Mouse (Mus musculus) right cerebral cortex, postnatal 36 days (tissue): ENCODE measurements at regions not wholly inside any gene's neighbourhood (a gene's known extent, or its start where the extent isn't known, plus 50 kb on each side); places are given as distances from the start of the nearest gene placed in this dataset.

Experiments used
- DNase-seq, 2 experiments: peaks; one replicate each; pipeline ENCODE4 v3.0.0; 2022; ENCODE audit warnings: low spot score in 2 of 2, mixed read lengths in 1 of 2

DNA sequence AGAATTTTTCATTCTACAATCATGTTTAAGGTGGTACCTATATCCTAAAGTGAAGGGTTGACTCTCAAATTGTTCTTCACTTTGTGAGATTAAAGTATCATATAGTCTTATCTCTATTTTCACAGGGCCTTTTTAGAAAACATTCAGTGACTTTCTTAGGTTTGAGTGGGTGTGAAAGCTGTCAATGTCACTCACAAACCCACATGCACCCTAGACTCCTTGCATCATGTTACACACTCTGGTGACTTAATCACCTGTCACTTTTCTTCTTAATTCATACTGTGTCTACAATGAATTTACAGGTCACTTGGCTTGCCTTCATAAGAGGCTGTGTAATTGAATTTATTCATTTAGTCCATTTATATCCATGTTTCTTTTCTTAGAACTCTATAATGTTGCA is 1026.8 kb upstream of the Alcam start:
- no peak for DNase-seq

DNA sequence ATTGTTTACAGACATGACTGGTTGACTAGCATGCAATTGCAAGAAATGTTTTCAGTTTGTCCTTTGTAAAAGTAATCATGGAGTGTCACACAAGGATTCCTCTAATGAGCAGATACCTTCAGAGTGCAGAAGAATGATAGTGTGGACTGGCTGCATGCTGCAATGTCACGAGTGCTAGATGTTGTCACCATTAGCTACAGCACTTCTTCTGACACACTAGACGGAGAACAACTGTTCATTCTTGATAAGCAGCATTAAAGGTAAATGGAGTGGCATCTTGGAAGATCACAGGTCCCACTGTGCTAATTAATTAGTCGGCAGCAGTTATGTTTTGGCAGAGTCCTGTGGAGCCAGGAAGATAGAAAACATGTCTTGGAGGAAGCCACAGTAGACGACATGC is 985.6 kb upstream of the Alcam start:
- no peak for DNase-seq

DNA sequence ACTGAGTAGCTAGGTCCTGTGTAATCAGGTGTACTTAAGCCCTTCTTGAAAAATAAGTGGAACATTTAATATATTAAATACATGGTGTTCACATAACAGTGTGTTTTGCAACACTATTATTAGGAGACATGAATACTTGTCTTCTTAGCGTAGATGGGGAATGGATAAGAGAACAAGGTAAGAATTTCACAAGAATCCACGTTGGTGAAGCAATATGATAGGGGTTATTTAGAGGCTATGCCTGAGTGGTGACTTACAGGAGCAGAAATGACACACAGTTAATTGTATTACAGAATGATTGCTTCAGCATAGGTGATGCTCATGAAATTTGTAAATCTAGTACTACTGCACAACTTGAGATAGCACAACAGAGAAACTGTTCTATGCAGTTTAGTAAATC is 964.5 kb upstream of the Alcam start:
- DNase-seq, result no peak

DNA sequence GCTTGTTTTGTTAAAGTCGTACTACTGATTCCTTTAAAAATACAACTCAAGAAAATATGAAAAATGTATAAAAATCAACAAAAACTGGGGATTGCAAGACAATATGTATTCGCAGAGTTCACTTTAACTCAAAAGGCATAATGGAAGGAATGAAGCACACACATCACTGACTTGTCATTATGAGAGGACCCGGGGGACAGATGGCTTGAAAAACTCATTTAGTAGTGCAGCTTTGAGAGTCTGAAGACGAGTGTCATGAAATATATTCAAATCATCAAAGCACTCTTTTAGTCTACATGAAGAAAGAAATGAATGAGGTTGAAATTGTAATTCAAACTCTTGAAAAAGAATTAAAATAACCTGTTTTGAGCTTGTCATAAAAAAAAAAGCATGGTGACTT is 931.3 kb upstream of the Alcam start:
- no peak for DNase-seq

DNA sequence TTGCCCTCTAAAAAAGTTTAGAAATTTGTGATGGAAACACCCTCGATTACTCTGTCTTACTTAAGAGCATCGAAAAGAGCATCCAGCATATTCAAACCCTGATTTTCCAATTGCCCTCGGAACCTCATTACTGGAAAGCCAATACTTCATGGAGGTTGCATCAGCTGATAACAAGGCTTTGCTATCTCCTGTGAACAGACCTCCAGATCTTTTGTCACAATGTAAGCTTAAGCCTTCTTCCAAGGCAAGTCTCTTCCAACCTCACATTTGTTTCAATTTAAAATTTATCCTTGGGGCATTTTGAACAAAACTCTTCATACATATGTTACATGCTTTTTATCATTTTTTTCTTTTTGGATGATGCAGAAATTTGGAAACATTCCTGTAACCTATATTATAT is 888.3 kb upstream of the Alcam start:
- DNase-seq, result no peak

DNA sequence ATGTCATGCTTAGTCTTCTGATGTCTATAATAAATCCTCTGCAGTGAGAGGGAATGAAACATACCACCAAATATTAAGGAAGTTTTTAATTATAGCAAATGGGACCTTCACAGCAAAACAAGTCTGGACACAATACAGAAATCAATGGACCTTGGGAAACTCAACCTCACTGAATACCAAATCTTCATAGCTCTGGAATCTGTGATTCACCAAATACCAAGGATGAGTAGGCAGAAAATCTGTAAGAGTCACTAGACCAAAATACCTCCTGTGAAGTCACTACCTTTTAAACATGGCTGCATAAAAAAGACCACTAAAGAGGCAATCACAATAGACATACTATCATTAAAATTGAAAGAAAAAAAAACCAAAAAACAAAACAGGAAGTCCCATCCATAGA is 872.5 kb upstream of the Alcam start:
- no peak for DNase-seq

DNA sequence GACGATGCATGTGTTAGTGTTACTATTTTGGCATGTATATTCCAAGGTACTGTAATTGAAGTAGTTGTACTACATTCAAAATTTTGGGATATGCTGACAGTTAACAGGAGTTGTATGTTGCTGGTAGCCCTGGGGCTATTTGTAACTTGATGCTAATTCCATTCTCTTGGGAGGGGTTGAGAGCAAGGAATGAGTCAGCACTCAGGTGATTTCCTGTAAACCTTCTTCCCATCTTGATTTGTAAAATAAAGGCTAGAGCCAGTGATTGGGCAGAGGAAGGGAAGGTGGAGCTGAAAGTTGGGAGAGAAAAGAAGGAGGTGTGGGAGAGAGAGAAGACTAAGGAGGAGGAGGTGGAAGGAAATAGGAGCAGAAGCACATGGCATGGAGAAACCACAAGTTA is 838.2 kb upstream of the Alcam start:
- DNase-seq, result no peak

DNA sequence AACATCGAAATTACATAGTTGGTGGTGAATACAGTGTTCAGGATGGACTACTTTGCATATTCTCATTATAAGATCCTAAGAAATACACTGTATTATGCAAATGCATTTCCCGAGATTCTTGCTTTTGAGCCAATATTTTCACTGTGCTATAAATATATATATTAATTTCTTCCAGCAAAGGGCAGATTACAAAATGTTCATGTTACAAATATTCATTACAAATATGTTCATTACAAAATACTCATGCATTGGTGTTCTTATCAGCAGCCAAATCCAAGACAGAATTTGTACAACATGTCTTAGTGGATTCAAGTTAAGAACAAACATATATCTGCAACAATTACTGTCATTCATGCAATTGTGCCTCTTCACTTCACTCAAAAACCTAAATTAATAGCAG is 828.1 kb upstream of the Alcam start:
- no peak for DNase-seq

DNA sequence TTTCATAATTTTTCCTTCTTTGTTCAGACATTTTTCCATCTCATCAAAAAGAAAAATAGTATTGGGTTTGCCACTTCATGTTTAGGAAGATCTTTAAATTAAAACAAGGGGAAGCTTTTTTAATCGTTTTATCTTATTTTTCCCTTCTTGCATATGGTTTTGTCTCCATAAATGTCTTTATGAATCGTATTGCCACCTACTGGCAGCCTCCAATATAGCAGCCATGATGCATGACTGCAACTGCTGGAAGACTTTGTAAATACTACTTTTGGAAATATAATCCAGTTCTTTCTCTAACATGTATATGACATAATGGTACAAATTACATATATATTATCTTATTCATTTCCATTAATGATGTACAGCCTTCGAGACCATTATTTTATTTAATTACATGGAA is 812.2 kb upstream of the Alcam start:
- peak; percentile 43 to 51 for DNase-seq

DNA sequence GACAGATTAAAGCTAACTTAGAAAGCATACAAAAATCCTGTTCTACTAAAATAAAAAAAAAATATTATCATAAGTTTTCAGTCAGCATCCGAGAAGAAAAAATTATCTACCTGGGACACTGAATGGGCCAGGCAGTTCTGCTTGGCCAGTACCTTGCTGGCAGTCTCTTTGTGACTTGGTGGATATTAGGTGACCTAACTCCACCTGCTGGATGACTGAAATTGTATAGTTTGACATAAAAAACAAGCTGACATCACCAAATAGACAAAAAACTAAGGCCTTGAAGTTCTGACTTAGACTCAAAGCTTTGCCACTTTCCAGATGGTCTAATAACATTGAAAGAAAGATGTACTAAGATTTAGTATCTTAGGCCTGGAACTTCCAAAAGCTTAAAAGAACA is 791.5 kb upstream of the Alcam start:
- DNase-seq, result no peak

DNA sequence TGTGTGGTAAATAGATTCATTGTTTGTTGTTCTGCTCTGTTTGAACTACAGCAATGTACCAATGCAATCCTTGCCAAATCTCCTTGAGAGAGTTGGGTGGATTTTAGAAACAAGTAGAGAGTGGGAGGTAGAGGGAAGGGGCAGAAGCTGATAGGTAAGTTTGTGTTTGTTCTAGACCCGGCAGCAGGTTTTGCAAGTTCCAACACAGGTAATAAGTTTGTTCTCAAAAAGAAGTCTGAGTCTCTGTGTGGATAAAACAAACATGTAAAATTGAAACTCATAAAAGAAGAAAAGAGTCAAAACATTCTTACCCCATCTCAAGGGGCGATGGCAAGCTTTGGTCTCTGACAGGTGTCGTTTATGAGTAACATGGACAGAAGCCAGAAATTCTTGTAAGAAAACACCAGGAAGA is 788.3 kb upstream of the Alcam start:
- no peak for DNase-seq

DNA sequence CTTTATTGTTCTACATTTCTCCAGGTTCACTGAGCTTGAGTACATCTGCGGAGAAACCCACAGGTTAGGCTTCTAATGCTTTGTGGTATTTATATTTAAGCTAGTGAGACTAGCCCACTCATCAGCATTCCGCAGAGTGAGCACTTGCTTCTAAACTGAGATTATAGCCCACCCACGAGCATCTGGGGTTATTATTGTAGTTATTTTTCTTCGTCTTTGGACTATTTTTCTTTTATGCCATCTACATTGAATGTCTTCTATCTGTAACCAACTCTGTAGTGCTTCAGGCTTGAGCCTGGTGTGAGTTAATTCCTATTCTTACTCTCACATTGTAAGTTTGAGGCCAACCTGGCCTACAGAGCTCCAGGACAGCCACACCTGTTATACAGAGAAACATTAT is 765.0 kb upstream of the Alcam start:
- peak; percentile 1 to 20 for DNase-seq

DNA sequence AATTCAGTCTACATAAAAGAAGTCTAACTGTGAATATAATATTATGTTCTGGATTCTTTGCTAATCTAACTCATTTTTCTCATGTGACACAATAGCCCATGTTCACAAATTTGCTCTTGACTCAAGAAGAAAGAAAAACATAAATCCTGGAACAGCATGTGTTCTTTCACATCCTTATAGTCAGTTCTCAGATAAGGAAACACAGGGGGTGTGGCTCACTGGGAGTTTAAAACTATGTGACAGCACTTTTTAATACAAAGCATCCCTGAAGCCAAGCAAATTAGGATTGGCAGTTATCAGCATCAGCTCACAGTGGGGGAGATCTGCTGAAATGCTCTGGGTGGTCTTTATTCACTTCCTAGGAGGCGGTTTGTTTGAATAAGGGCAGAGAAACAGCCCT is 747.6 kb upstream of the Alcam start:
- no peak for DNase-seq

DNA sequence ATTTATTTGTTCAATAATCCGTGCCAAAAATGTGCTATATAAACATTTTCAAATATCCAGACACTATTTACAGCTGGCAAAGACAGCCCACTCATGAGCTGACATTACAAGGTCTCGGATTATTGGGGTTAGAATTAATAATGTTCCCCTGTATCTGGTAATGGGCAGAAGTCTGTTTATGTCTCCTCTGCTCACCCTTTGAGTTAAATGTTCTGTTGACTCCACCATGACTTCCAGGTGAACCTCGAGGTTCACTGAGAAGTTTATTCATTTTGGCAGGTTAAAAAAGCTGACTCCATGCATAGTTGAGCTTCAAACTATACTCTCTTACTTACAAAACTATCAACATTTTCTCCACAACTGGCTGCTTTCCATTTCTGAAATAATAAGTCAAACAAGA is 732.6 kb upstream of the Alcam start:
- no peak for DNase-seq

DNA sequence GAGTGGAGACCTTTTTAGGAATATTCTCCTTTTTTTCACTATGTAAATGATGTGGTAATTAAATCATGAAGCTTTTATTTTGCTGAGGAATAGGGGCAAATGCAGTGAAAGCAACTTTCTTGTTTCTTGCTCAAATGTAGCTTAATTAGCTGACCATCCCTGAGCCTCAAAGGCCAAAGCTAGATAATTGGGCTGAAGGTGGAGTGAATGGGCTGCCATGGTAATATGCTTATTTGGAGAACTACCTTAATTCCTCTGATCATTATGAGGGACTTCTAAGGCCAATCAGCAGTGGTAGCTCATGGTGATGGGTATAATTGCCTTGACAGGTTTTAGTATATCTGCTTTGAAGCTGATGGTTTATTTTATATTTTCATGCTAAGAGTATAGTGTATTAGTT is 702.5 kb upstream of the Alcam start:
- DNase-seq, result no peak

DNA sequence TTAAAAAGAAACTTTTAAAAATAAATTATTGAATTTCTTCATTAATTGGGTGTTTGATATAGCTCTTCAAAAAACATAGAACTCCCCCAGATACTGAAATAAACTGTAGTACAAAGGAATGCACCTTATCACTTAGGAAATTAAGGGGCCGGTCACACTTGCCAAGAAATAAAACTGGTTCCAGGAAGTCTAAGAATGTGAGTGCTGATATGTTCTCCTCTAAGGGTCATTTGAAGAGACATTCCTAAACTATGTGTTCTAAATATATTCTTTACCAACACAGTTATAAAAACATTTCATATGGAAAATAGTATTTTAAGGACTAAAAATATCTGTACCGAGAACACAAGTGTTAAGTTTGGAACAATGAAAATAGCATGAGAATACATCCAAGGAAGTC is 676.8 kb upstream of the Alcam start:
- DNase-seq, result no peak

DNA sequence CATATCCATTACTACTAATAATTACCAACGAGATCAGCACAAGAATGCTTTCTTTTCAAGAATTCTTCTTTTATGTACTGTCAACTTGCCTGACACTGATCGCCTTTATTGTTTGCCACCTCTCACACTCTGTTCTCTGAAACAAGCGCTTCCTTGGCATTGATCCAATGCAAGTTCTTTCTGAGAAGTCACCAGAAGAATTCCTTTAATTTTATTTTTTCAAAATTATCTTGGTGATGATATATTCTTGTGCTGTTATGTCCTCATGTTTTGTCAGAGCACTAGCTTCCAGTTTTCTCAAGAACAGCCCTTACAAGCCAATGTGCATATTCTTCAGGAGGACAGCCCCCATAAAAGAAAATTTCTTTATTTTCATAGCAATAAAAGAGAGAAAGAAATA is 654.9 kb upstream of the Alcam start:
- no peak for DNase-seq

DNA sequence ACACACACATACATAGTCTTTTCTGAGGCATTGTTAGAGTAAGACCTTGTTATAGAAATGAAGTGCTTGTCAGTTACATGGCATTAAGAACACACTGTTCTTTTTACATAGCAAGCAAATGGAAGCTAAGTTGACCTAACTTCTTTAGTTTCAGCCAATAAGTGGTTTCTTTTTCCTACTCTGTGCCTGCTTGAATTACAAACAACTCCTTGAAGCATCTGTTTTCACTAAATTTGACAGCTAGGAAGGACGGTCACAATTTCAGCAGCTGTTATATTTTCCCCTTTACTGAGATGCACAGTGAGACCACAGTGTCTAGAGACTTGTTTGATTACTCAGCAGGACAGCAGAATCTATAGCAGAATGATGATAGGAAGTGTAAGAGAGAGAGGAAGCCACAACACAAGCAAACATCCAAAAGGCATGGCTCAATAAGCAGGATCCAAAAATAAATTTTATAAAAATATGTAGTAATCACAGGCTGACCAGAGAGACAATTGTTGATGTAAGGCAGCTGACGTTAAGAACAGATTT is 641.6 kb upstream of the Alcam start:
- DNase-seq, result no peak

DNA sequence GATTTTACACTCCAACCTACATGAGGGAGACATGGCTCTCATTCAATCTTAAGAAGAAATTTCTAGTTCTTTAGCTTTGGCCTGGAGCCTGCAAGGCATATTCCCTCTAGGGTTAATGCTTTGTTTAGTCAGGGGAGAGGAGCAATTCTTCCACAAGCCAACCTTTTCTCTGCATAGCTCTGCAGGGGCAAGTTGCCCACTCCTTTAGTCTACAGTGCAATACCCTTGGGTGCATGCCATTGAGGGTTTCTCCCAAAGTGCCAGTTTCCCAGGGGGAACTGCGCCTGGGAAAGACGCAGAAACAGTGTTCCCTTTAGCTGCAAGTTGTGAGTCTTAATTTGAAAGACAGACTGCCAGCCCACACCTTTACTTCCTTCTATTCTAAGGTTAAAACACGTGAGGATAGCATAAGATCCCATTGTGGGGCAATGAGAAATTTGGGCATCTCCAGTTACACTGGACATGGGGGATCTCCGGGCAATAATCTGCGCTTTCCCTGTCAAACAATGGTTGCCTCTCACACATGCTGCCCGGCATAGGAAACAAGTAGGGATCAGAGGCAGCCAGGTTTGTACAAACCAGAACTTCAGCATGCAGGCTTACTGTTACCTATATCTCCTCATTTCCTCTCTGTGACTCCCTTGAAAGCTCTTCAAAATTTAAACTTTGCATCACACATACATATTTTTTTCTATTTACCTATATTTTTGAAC is 620.1 kb upstream of the Alcam start:
- no peak for DNase-seq

DNA sequence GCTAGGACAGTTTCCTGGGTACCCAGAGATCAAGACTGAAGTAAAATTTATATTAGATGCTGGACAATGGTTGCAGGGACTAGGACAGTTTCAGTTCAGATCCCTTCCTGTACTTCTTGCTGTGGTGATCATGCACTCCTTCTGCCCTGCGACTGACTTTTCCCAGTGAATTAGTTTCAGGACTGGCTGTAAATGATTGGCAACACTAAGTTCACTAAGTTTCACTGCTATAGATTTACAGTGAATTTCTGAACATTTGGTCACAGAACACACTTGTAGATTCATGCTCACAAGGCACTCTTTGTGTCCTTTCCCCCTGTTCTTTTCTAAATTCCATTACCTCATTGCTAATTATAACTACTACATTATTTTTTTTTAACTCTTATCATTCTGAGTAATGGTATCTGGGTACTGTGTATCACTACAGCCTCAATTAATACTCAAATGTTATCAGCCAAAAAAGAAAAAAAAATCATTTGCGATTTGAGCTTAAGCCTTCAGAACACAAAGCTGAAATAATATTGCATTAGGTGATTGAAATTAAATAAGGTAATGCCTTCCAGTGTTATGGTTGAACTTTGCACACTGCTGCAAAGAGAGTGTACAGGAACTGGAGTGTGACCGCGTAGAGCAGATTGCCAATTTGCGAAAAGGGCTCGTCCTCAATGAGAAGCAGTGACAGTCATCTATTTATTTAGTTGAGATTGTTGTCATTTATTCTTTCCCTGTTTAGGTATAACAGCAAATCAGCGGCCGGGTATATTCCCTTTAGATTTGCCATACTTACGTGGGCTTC is 618.2 kb upstream of the Alcam start:
- no peak for DNase-seq

DNA sequence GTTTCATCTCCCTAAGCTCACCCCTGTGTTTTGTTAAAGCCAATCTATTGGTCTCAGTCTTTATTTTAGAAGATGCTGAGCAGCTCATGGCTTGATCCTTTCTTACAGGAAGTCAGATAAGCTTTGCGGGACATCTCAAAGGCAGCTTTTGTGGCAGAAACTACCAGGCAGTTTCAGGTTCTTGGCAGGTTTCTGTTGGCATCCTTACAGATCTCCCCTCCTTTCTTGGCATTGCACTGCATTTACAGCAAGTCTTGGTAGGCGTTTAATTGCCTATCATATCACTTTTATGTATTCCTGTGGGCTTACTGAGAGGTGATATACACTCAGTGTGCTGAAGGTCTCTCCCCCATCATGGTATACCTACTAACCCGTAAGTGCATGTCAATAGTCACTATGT is 610.3 kb upstream of the Alcam start:
- no peak for DNase-seq

DNA sequence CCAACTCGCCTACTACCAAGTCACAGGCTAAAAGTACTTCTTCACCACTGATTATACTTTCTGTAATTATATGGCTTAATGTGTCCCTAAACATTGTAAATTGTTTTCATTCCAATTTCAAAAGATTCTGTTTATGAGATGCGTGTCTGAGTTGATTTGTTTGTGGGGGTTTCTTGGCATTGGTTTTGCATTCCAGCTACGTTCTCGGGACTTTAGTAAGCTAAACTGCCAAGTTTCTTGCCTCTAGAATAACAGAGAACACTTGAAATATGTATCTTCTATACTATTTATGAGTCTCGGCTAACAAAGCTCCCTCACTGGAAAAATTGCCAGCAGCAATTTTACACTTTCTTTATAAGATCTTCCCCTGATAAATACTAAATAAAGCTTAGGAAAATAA is 609.2 kb upstream of the Alcam start:
- DNase-seq, result no peak

DNA sequence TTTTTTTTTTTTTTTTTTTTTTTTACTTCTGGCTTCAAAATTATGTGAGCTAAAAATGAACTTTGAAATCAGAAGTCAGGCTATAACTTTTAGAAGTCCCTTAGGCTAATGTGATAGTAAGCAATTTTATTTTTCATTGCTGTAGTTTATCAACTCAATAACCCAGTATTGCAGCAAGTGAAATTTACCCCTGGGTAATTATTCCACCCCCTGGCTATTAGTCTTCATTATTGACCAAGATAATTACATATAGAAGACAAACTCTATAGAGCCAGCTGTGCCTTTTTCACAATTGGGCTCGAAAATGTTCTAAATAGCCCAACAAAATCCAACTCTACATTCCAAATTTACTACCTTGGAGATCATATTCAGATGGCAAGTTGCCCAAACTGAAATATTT is 572.2 kb upstream of the Alcam start:
- DNase-seq, result no peak
